ENCODE assay signal across 13 mouse cellular contexts in genomic region chr2:70930631-70931288, GRCm38 (mm10).
A peak's percentile ranks its signal among the peaks of the same experiment; 100 is the strongest.
DNase-seq lines count a peak whose midpoint lies in the region; ATAC-seq lines count a peak whose summit lies in the region.
"Had no signal": no experiment of that assay in that cellular context is flagged by ENCODE, and none has a peak within 500 bp of the region (broad histone marks: within the 10 kb centered on the region; RNA-seq: fewer than 3 reads in every experiment).

No protein-coding gene starts in this region.

- H3K27me3 ChIP-seq in embryonic facial prominence, embryonic 14.5 days (replicated peaks; ENCODE audit: control insufficient read depth, insufficient read depth, low read length) = no peaks in the 10 kb centered on the region
- no peaks in the 10 kb centered on the region for H3K27me3 ChIP-seq in embryonic facial prominence, embryonic 10.5 days (replicated peaks; ENCODE audit: low read depth, poor library complexity, severe bottlenecking)
- no peaks in the 10 kb centered on the region for H3K27me3 ChIP-seq in splenic B cell, adult 2 months (ENCODE audit: control insufficient read depth, insufficient read depth, low read length, poor library complexity, severe bottlenecking)
- H3K27me3 ChIP-seq in hindbrain, embryonic 10.5 days (ENCODE audit: insufficient read depth, poor library complexity, severe bottlenecking) = no peaks in the 10 kb centered on the region
- H3K27me3 ChIP-seq: lung, embryonic 15.5 days had no signal

- intact Hi-C loops in left cerebral cortex, postnatal 4 days (cut with DNase I) = no loop called here

- no peaks in the 10 kb centered on the region for H3K4me1 ChIP-seq in embryonic facial prominence, embryonic 14.5 days (ENCODE audit: control insufficient read depth, insufficient read depth, low read length)
- no peaks in the 10 kb centered on the region for H3K4me1 ChIP-seq in embryonic facial prominence, embryonic 10.5 days
- no peaks in the 10 kb centered on the region for H3K4me1 ChIP-seq in hindbrain, embryonic 10.5 days (replicated peaks)
- H3K4me1 ChIP-seq: lung, embryonic 15.5 days had no signal

- WGBS in embryonic facial prominence, embryonic 14.5 days = 85% methylated on average over 11 of the region's 11 CpGs
- 94% methylated on average over 11 of the region's 11 CpGs for WGBS in embryonic facial prominence, embryonic 10.5 days
- 94% methylated on average over 11 of the region's 11 CpGs for WGBS in hindbrain, embryonic 10.5 days

- no peaks in the 10 kb centered on the region for H3K36me3 ChIP-seq in embryonic facial prominence, embryonic 14.5 days (ENCODE audit: control insufficient read depth, insufficient read depth, low read length)
- H3K36me3 ChIP-seq in embryonic facial prominence, embryonic 10.5 days (replicated peaks) = no peaks in the 10 kb centered on the region
- H3K36me3 ChIP-seq in splenic B cell, adult 2 months (ENCODE audit: control insufficient read depth, insufficient read depth, low read length, poor library complexity, severe bottlenecking) = no peaks in the 10 kb centered on the region
- no peaks in the 10 kb centered on the region for H3K36me3 ChIP-seq in hindbrain, embryonic 10.5 days
- H3K36me3 ChIP-seq: lung, embryonic 15.5 days had no signal

- H3K27ac ChIP-seq in embryonic facial prominence, embryonic 14.5 days (replicated peaks; ENCODE audit: low read depth, low read length) = no peak overlapping the region
- no peak overlapping the region for H3K27ac ChIP-seq in embryonic facial prominence, embryonic 10.5 days (replicated peaks)
- no peak overlapping the region for H3K27ac ChIP-seq in hindbrain, embryonic 10.5 days
- H3K27ac ChIP-seq: lung, embryonic 15.5 days had no signal

- no peak overlapping the region for H3K4me3 ChIP-seq in embryonic facial prominence, embryonic 14.5 days (ENCODE audit: low read depth, low read length)
- no peak overlapping the region for H3K4me3 ChIP-seq in embryonic facial prominence, embryonic 10.5 days
- no peak overlapping the region for H3K4me3 ChIP-seq in hindbrain, embryonic 10.5 days
- H3K4me3 ChIP-seq: lung, embryonic 15.5 days had no signal

- DNase-seq in embryonic facial prominence, embryonic 14.5 days (ENCODE audit: low spot score) = peak; percentile 49
- no peak for DNase-seq in embryonic facial prominence, embryonic 10.5 days (ENCODE audit: low spot score)
- peak; percentile 86 for DNase-seq in A20 (ENCODE audit: low read depth, low spot score)
- peak; percentile 88 for DNase-seq in splenic B cell, adult 2 months (ENCODE audit: low read depth, low spot score)
- DNase-seq in hindbrain, embryonic 10.5 days (ENCODE audit: low spot score) = no peak
- no peak for DNase-seq in yolk sac, embryonic 10.5 days (ENCODE audit: low spot score)
- DNase-seq in left cerebral cortex, postnatal 4 days = no peak
- DNase-seq: cerebellum, postnatal 36 days; heart, postnatal 14 days; midbrain, embryonic 14.5 days had no signal

- no peak overlapping the region for H3K9ac ChIP-seq in embryonic facial prominence, embryonic 14.5 days (ENCODE audit: low read depth, low read length)
- H3K9ac ChIP-seq: lung, embryonic 15.5 days had no signal

- no peak for ATAC-seq in embryonic facial prominence, embryonic 14.5 days (ENCODE audit: low read depth)
- peak; percentile 76 to 91 for ATAC-seq in hematopoietic stem cell, adult 5-6 weeks (replicated peaks in 1 of 2; ENCODE audit: insufficient read depth in 1 of 2, low FRiP score in 2 of 2, low TSS enrichment in 1 of 2, low read depth in 1 of 2, poor library complexity in 2 of 2, severe bottlenecking in 2 of 2)
- ATAC-seq: intestine, postnatal 0 days had no signal

- no peak overlapping the region for H3K4me2 ChIP-seq in embryonic facial prominence, embryonic 14.5 days (ENCODE audit: low read depth, low read length)
- H3K4me2 ChIP-seq: lung, embryonic 15.5 days had no signal

- no peaks in the 10 kb centered on the region for H3K9me3 ChIP-seq in embryonic facial prominence, embryonic 14.5 days (ENCODE audit: control insufficient read depth, low read length)
- H3K9me3 ChIP-seq in embryonic facial prominence, embryonic 10.5 days = no peaks in the 10 kb centered on the region
- no peaks in the 10 kb centered on the region for H3K9me3 ChIP-seq in hindbrain, embryonic 10.5 days
- H3K9me3 ChIP-seq: lung, embryonic 15.5 days had no signal

Comparison
In these comparisons a context has a peak if more than half of its experiments do, and no peak if none do; other contexts are left out.
1. DNase-seq: peak in embryonic facial prominence, embryonic 14.5 days (single experiment), A20 (single experiment) and splenic B cell, adult 2 months (single experiment); none in embryonic facial prominence, embryonic 10.5 days (single experiment), hindbrain, embryonic 10.5 days (single experiment), yolk sac, embryonic 10.5 days (single experiment) and left cerebral cortex, postnatal 4 days (single experiment).